8 mouse cellular contexts compared by ENCODE assay signal in genomic region chr4:45406397-45406796, GRCm38 (mm10). TPM values are rescaled to one million over a fixed set of nuclear protein-coding genes. Genes with fewer than 3 reads are reported as not detected.
DNase-seq lines count a peak whose midpoint lies in the region; ATAC-seq lines count a peak whose summit lies in the region.
"Had no signal": no experiment of that assay in that cellular context is flagged by ENCODE, and none has a peak within 500 bp of the region (broad histone marks: within the 10 kb centered on the region; RNA-seq: fewer than 3 reads in every experiment).

No protein-coding gene starts in this region.

- H3K9me3 ChIP-seq in lung, embryonic 15.5 days = no peaks in the 10 kb centered on the region
- H3K9me3 ChIP-seq in forebrain, embryonic 15.5 days = no peaks in the 10 kb centered on the region
- no peaks in the 10 kb centered on the region for H3K9me3 ChIP-seq in liver, embryonic 12.5 days (replicated peaks)
- no peaks in the 10 kb centered on the region for H3K9me3 ChIP-seq in stomach, embryonic 16.5 days (replicated peaks; ENCODE audit: control insufficient read depth, low read length)

- 0 out of 2 replicates have a peak overlapping the region, but pooled peaks have one; percentile 99 for H3K4me3 ChIP-seq in lung, embryonic 15.5 days
- peak overlapping the region; percentile 10 for H3K4me3 ChIP-seq in forebrain, embryonic 15.5 days
- peak overlapping the region; percentile 90 for H3K4me3 ChIP-seq in liver, embryonic 12.5 days
- no peak overlapping the region for H3K4me3 ChIP-seq in stomach, embryonic 16.5 days (replicated peaks; ENCODE audit: low read length)

- 80% methylated on average over 7 of the region's 7 CpGs for WGBS in lung, embryonic 15.5 days
- 65% methylated on average over 7 of the region's 7 CpGs for WGBS in forebrain, embryonic 15.5 days
- 77% methylated on average over 7 of the region's 7 CpGs for WGBS in liver, embryonic 12.5 days (ENCODE audit: insufficient replicate concordance)
- WGBS in stomach, embryonic 16.5 days = 68% methylated on average over 7 of the region's 7 CpGs

- H3K4me2 ChIP-seq in lung, embryonic 15.5 days = peak overlapping the region; percentile 75
- H3K4me2 ChIP-seq in forebrain, embryonic 15.5 days (replicated peaks) = peak overlapping the region; percentile 63
- H3K4me2 ChIP-seq in liver, embryonic 12.5 days = peak overlapping the region; percentile 95
- peak overlapping the region; percentile 82; the same call in 1 of the 2 replicates for H3K4me2 ChIP-seq in stomach, embryonic 16.5 days (ENCODE audit: low read depth, low read length)

- H3K27ac ChIP-seq in lung, embryonic 15.5 days = no peak overlapping the region
- no peak overlapping the region for H3K27ac ChIP-seq in forebrain, embryonic 15.5 days (replicated peaks)
- H3K27ac ChIP-seq in liver, embryonic 12.5 days = peak overlapping the region; percentile 99
- H3K27ac ChIP-seq in stomach, embryonic 16.5 days (ENCODE audit: low read length) = no peak overlapping the region

- ATAC-seq in lung, embryonic 15.5 days (ENCODE audit: borderline replicate concordance, extremely low read depth, low FRiP score, low TSS enrichment) = no peak
- no peak for ATAC-seq in forebrain, embryonic 15.5 days (replicated peaks)
- no peak for ATAC-seq in liver, embryonic 12.5 days
- no peak for ATAC-seq in stomach, embryonic 16.5 days (ENCODE audit: insufficient read depth, low FRiP score)

- no peak for DNase-seq in lung, adult 18-20 months
- no peak for DNase-seq in gastrocnemius, adult 8-10 months (ENCODE audit: low spot score in 2 of 2)
- no peak for DNase-seq in T-cell, adult 2 months (ENCODE audit: low spot score)
- DNase-seq: embryo, embryonic 11 days had no signal

- H3K9ac ChIP-seq in lung, embryonic 15.5 days = no peak overlapping the region
- H3K9ac ChIP-seq in forebrain, embryonic 15.5 days (replicated peaks) = peak overlapping the region; percentile 30
- peak overlapping the region; percentile 99 for H3K9ac ChIP-seq in liver, embryonic 12.5 days
- 0 out of 2 replicates have a peak overlapping the region, but pooled peaks have one; percentile 17 for H3K9ac ChIP-seq in stomach, embryonic 16.5 days (ENCODE audit: low read length)

- peaks cover 33% of the 10 kb centered on the region for H3K36me3 ChIP-seq in lung, embryonic 15.5 days
- H3K36me3 ChIP-seq in forebrain, embryonic 15.5 days = peaks cover 23% of the 10 kb centered on the region
- peaks cover 44% of the 10 kb centered on the region for H3K36me3 ChIP-seq in liver, embryonic 12.5 days
- H3K36me3 ChIP-seq in stomach, embryonic 16.5 days (ENCODE audit: control insufficient read depth, insufficient read depth, low read length) = peaks cover 15% of the 10 kb centered on the region

- H3K4me1 ChIP-seq in lung, embryonic 15.5 days = peaks cover 47% of the 10 kb centered on the region
- peaks cover 42% of the 10 kb centered on the region for H3K4me1 ChIP-seq in forebrain, embryonic 15.5 days
- peaks cover 66% of the 10 kb centered on the region for H3K4me1 ChIP-seq in liver, embryonic 12.5 days
- H3K4me1 ChIP-seq in stomach, embryonic 16.5 days (ENCODE audit: control insufficient read depth, insufficient read depth, low read length) = peaks cover 46% of the 10 kb centered on the region

- H3K27me3 ChIP-seq in lung, embryonic 15.5 days = no peaks in the 10 kb centered on the region
- H3K27me3 ChIP-seq in forebrain, embryonic 15.5 days = no peaks in the 10 kb centered on the region
- peaks cover 12% of the 10 kb centered on the region for H3K27me3 ChIP-seq in liver, embryonic 12.5 days (replicated peaks)
- no peaks in the 10 kb centered on the region for H3K27me3 ChIP-seq in stomach, embryonic 16.5 days (ENCODE audit: control insufficient read depth, insufficient read depth, low read length)

RNA-seq across cellular contexts. Expression of gene Slc25a51, which starts 2.2 kb away (rescaled TPM):
- polyA plus RNA-seq in lung, embryonic 15.5 days (2015; fragmentation: Nextera tagmentation; extraction: Ambion mirVana) = 65.7 and 68.1 TPM in 2 replicates
- 86.1 and 87.3 TPM in 2 replicates for polyA plus RNA-seq in forebrain, embryonic 15.5 days (2015; fragmentation: Nextera tagmentation; extraction: Ambion mirVana)
- polyA plus RNA-seq in liver, embryonic 12.5 days (2016; fragmentation: Nextera tagmentation; extraction: Ambion mirVana) = 81.0 and 81.3 TPM in 2 replicates
- polyA plus RNA-seq in stomach, embryonic 16.5 days (2015; fragmentation: Nextera tagmentation; extraction: Ambion mirVana) = 62.0 and 65.5 TPM in 2 replicates
- 100 to 1,000 TPM in 2 of 4 experiments, 10 to 100 TPM in 2; 95.3 to 112 (median 98.9) TPM for total RNA-seq in gastrocnemius, adult 8-10 months (2022)
